Mouse (Mus musculus) retina, postnatal 1 day (tissue): ENCODE results near the gene Atic.

ENCODE experiments used
- DNase-seq: peaks from one replicate; pipeline ENCODE4 v3.0.0-alpha.2; 2012

Atic gene

GRCm38 (mm10) chr1:71556688-71557612 is at the start of gene Atic:
Gene Atic (plus strand): TSS chr1:71557150.
- peak; percentile 95 for DNase-seq

GRCm38 (mm10) chr1:71507251-71507650 is 49.7 kb upstream of the Atic start:
- DNase-seq: peak; percentile 59

DNA sequence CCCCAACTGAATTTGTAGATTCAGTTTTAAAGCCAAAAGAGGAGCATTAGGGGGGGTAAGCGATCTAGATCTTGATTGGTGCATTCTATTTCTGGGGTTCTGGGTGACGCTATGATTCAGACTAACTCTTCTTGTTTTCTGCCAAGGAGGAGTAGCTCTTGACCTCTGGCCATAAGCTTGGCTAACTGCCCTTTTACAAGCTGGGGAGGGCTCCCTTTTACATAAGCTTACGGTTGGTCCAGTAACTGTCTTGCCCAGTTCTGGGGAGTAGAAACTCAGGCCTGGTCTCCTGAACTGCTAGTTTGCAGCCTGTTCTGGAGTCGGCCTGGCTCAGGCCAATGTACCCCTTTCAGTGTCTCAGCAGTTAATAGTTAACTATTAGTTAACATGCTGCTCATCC is 41.9 kb upstream of the Atic start:
- DNase-seq: no peak

DNA sequence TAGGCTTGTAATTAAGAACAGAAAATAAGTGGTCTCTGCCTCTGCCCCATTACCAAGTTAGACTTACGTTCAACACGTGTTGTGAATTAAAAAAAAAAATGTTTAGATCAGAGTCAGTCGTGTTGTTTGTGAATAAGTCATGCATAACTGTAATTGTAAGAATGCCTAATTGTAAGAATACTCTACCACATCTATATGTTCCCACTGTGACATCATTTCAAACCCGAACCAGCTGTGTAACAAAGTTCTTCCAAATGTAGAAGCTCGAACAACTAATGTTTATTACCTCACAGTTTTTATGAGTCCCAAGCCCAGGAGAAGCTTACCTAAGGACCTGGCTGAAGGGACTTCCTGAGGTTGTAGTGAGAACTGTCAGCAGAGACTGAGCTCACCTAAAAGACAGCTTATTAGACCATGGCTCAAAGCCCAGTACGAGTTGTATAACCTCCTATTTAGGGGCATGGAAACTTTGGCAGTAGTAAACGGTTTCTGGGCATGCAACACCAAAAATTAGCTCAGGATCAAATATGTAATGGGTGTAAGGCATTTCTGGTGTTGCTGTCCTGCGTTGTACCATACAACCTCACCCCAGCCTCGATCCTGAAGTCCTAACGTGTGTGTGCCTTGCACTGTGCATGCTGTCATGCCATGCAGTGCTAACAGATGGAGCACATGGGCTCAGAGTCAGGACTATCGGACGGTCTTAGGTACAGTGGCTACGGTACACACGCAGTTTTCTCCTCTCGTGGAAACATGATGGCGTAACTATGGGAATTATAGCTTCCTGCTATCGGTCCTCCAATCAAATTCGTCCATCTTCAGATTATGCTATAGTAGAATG is 27.9 kb upstream of the Atic start:
- DNase-seq: no peak

DNA sequence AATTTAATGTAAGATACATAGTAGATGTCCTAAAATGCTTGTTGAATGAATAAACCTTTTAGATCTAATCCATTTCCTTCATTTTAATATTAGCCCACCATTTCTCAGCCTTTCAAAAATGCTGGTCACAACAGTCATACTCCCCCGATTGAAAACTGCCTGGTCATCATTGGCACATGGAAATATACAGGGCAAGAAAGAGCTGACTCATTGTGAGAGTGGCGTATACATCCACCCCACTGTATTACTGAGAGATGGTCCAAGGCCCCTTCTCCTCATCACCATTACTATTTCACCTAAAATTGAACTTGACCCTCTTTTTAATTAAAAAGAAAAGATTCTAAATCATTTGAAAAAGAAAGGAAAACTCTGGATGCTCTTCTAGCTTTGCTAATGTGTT is 26.2 kb upstream of the Atic start:
- no peak for DNase-seq

- peak; percentile 55 for DNase-seq
Observed at GRCm38 (mm10) chr1:71531653-71532052, 25.3 kb upstream of the Atic start.

DNA sequence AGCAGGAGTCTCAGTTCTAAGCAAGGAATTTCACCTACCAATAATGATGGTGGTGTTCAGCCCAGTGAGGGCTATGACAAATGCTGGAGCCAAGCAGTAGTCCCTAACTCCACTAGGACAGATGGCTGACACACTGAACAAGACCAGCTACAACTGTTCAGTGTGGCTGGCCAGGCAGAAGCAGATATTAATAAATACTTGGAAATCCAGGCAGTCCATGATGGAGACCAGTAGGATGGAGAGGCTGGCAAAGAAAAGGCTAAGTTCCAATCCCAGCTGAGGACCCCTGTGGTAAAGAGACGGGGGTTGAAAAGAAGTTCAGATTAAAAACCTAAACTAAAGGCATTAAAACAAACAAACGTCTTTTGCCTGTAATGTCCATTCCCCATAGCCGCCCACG is 17.3 kb upstream of the Atic start:
- no peak for DNase-seq

GRCm38 (mm10) chr1:71540437-71540836 is 16.5 kb upstream of the Atic start:
- DNase-seq: no peak

- no peak for DNase-seq
Observed at GRCm38 (mm10) chr1:71550626-71551195, 6.2 kb upstream of the Atic start.

GRCm38 (mm10) chr1:71560626-71561025 is 3.7 kb downstream of the Atic start:
- no peak for DNase-seq

DNA sequence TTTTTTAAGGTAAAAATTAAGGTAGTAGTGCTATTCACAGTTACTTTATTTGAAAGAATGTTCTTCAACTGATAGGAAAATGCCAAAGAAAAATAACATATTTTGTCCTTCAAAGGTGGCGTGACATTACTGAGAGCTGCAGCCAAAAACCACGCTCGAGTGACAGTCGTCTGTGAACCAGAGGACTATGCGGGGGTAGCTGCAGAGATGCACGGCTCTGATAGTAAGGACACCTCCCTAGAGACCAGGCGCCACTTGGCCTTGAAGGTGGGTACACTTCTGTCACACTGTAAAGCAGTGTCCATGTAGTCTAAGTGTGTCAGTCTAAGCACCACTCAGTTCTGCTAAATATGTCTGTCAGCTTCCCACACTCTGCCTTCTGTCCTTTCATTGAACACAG is 7.3 kb downstream of the Atic start:
- DNase-seq: no peak

DNA sequence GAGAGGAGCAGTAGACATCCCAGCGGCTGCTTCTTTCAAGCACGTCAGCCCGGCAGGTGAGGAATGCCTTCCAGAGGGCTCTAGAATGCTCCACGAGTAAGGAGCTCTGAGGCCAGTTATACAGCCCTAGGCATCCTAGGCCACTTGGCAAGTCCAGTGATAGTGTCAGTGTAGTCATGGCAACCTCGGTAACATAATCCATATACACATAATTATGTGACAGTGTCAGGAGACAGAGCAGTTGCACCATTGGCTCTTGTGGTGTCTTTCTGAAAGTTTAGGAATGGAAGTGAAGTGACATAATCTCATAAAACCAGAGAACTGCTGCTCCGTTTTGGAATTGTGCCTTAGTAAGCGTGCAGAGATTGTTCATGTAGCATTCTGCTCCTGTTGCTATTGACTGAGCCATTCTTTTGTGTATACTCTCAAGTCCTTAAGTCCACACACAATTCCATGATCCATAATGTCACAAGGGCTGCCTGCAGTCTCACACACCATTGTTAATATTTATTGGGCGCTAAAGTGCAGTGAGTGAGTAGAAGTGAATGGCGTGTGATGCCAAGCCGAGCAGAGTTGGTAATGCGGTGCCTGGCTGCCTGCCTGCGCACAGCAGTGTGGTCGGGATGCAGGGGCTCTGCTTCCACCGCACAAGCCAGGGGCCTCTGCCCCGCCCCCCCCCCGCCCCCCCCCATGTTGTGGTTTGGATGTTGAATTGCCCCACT is 11.1 kb downstream of the Atic start:
- DNase-seq: no peak

GRCm38 (mm10) chr1:71570116-71570515 is 13.2 kb downstream of the Atic start:
- no peak for DNase-seq

DNA sequence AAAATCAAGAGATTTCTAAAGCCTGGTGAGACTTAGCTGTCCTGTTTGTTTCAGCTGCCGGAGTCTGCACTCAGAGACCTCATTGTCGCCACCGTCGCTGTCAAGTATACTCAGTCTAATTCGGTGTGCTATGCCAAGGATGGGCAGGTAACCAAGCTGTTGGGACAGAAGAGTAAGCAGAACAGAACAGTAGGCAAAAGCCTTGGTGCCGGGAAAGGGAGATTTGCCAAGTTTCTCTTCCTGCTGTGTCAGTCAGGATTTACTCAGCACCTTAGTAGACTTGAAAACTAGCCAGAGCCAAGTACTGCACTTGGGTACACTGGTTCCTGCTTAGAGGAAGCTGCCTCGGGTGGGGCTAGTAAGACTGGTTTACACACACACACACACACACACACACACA is 19.0 kb downstream of the Atic start:
- DNase-seq: no peak

DNA sequence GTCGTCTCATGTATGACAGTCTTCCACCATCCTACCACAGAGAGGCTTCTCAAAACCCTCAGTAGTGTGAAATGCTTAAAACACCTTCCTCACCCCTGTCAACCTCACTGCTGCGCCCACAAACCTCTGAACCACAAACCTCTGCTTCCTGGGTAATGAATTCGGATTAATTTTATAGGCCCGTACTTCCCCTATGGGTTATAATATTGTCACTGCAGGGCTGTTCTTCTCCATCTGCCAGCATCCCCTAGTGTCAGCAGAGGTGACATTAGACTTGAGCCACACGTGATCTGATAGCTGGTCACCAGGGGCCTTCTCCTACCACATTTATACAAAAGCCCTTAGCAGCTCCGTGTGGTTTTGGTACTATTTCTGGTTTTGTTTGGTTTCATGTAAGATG is 19.9 kb downstream of the Atic start:
- no peak for DNase-seq

GRCm38 (mm10) chr1:71579526-71579925 is 22.6 kb downstream of the Atic start:
- DNase-seq: no peak

DNA sequence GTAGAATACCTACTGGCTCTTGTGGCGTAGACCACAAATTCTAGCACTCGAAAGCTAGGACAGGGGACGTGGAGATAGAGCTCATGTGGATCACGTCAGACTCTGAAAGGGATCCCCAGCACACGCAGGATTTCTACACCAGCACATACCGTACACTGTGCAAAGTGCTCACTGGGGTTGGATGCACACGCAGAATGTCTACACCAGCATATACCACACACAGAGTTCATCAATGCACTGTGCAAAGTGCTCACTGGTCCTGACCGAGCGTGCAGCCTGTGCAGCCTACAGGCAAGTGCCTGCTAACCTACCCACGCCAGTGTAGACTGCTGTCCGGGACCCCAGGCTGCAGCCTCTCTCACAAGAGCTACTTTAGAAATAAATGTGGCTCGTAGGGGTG is 23.5 kb downstream of the Atic start:
- DNase-seq: no peak

GRCm38 (mm10) chr1:71583302-71583701 is 26.4 kb downstream of the Atic start:
- DNase-seq: no peak

DNA sequence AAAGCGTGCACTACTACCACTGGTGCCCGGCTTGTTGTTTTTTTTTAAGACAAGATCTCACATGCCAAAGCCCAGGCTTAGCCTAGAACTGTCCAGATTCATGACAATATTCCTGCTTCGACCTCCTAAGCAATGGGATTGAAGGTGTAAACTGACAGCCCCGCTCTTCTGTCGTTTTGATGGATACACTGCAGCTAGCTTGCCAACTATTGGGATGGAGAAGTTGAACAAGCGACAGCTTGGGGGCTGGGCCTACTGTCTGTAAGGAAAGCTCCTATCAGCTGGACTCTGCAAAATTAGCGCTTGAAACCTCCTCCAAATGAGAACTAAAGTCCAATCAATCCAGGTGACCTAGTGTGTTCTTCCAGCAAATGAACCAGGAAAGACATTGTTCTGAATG is 26.9 kb downstream of the Atic start:
- no peak for DNase-seq

GRCm38 (mm10) chr1:71586658-71587057 is 29.7 kb downstream of the Atic start:
- DNase-seq: no peak

GRCm38 (mm10) chr1:71590038-71590437 is 33.1 kb downstream of the Atic start:
- no peak for DNase-seq

- no peak for DNase-seq
Observed at GRCm38 (mm10) chr1:71593184-71593583, 36.2 kb downstream of the Atic start.

- no peak for DNase-seq
Observed at GRCm38 (mm10) chr1:71594268-71594667, 37.3 kb downstream of the Atic start.
